Mouse (Mus musculus): ENCODE measurements around the gene Gm3880. TPM values are rescaled to one million over a fixed set of nuclear protein-coding genes. Genes with fewer than 3 reads are reported as not detected.
"Not testable (repeated sequence)": the region's sequence is repeated elsewhere in the genome, so short reads cannot be mapped to it uniquely, and the experiment has no call there.

The Gm3880 gene
- not detected in 2 replicates for polyA plus RNA-seq (2012; rRNA removed)

GRCm38 (mm10) chrX:102686872-102687271 lies at the start of gene Gm3880:
Gm3880 (minus strand) TSS chrX:102686972.
- not testable (repeated sequence) for H3K4me1 ChIP-seq (ENCODE audit: control insufficient read depth, insufficient read depth, low read length); H3K27ac ChIP-seq (ENCODE audit: insufficient read depth, low read length); H3K4me3 ChIP-seq (ENCODE audit: insufficient read depth, low read length)

GRCm38 (mm10) chrX:102724226-102724625 lies 37.5 kb upstream of the Gm3880 start:
- not testable (repeated sequence) for H3K27ac ChIP-seq (ENCODE audit: insufficient read depth, low read length); H3K4me3 ChIP-seq (ENCODE audit: insufficient read depth, low read length); H3K4me1 ChIP-seq (ENCODE audit: control insufficient read depth, insufficient read depth, low read length)

- not testable (repeated sequence) for H3K4me3 ChIP-seq (ENCODE audit: insufficient read depth, low read length); H3K4me1 ChIP-seq (ENCODE audit: control insufficient read depth, insufficient read depth, low read length); H3K27ac ChIP-seq (ENCODE audit: insufficient read depth, low read length)
Observed at GRCm38 (mm10) chrX:102707535-102707934, 20.8 kb upstream of the Gm3880 start, which contains the start of the genes Gm9112 and Dmrtc1b. Gm9112 (minus strand) TSS chrX:102707635. Dmrtc1b (plus strand) TSS chrX:102707865.

- not testable (repeated sequence) for H3K4me1 ChIP-seq (ENCODE audit: control insufficient read depth, insufficient read depth, low read length); H3K4me3 ChIP-seq (ENCODE audit: insufficient read depth, low read length); H3K27ac ChIP-seq (ENCODE audit: insufficient read depth, low read length)
Observed at GRCm38 (mm10) chrX:102700636-102701035, 13.9 kb upstream of the Gm3880 start.

GRCm38 (mm10) chrX:102689252-102689651 lies 2.5 kb upstream of the Gm3880 start:
- not testable (repeated sequence) for H3K4me3 ChIP-seq (ENCODE audit: insufficient read depth, low read length); H3K27ac ChIP-seq (ENCODE audit: insufficient read depth, low read length); H3K4me1 ChIP-seq (ENCODE audit: control insufficient read depth, insufficient read depth, low read length)
- 0 out of 2 replicates have a peak, but pooled peaks have one; percentile 11 for TF ChIP-seq CTCF (IDR thresholded peaks at IDR 0.05; ENCODE audit: extremely low read depth, insufficient read depth, low read length)

GRCm38 (mm10) chrX:102684706-102685105 lies 2.1 kb downstream of the Gm3880 start:
- not testable (repeated sequence) for H3K27ac ChIP-seq (ENCODE audit: insufficient read depth, low read length); H3K4me1 ChIP-seq (ENCODE audit: control insufficient read depth, insufficient read depth, low read length); H3K4me3 ChIP-seq (ENCODE audit: insufficient read depth, low read length)

GRCm38 (mm10) chrX:102666641-102667040 lies 20.1 kb downstream of the Gm3880 start:
- no peak overlapping the region for H3K4me3 ChIP-seq (ENCODE audit: insufficient read depth, low read length)
- TF ChIP-seq POLR2A (IDR thresholded peaks at IDR 0.05; ENCODE audit: extremely low read depth, insufficient read depth, low read length) (no peak), CTCF (IDR thresholded peaks at IDR 0.05; ENCODE audit: extremely low read depth, insufficient read depth, low read length) (no peak)

GRCm38 (mm10) chrX:102660712-102661111 lies 26.1 kb downstream of the Gm3880 start:
- Histone ChIP-seq H3K4me1 (ENCODE audit: control insufficient read depth, insufficient read depth, low read length) (no peaks in the 10 kb centered on the region), H3K27ac (ENCODE audit: insufficient read depth, low read length) (no peak overlapping the region), H3K4me3 (ENCODE audit: insufficient read depth, low read length) (no peak overlapping the region)
- TF ChIP-seq POLR2A (IDR thresholded peaks at IDR 0.05; ENCODE audit: extremely low read depth, insufficient read depth, low read length) (no peak), CTCF (IDR thresholded peaks at IDR 0.05; ENCODE audit: extremely low read depth, insufficient read depth, low read length) (0 out of 2 replicates have a peak, but pooled peaks have one; percentile 33)

More at GRCm38 (mm10) chrX:102666641-102667040, 20.1 kb downstream of the Gm3880 start:
- Histone ChIP-seq H3K4me1 (ENCODE audit: control insufficient read depth, insufficient read depth, low read length) (no peaks in the 10 kb centered on the region), H3K27ac (ENCODE audit: insufficient read depth, low read length) (no peak overlapping the region)

- TF ChIP-seq CTCF (IDR thresholded peaks at IDR 0.05; ENCODE audit: extremely low read depth, insufficient read depth, low read length) (no peak), POLR2A (IDR thresholded peaks at IDR 0.05; ENCODE audit: extremely low read depth, insufficient read depth, low read length) (no peak)
- Histone ChIP-seq H3K4me1 (ENCODE audit: control insufficient read depth, insufficient read depth, low read length) (no peaks in the 10 kb centered on the region; the same call in 1 of the 2 replicates), H3K27ac (ENCODE audit: insufficient read depth, low read length) (no peak overlapping the region), H3K4me3 (ENCODE audit: insufficient read depth, low read length) (no peak overlapping the region)
Observed at GRCm38 (mm10) chrX:102645691-102646090, 41.1 kb downstream of the Gm3880 start.

GRCm38 (mm10) chrX:102645146-102645545 lies 41.6 kb downstream of the Gm3880 start:
- no peak overlapping the region; the same call in 1 of the 2 replicates for H3K4me3 ChIP-seq (ENCODE audit: insufficient read depth, low read length)
- H3K27ac ChIP-seq (ENCODE audit: insufficient read depth, low read length): no peak overlapping the region; the same call in 1 of the 2 replicates
- TF ChIP-seq CTCF (IDR thresholded peaks at IDR 0.05; ENCODE audit: extremely low read depth, insufficient read depth, low read length) (no peak), POLR2A (IDR thresholded peaks at IDR 0.05; ENCODE audit: extremely low read depth, insufficient read depth, low read length) (no peak)
- no peaks in the 10 kb centered on the region; the same call in 1 of the 2 replicates for H3K4me1 ChIP-seq (ENCODE audit: control insufficient read depth, insufficient read depth, low read length)

GRCm38 (mm10) chrX:102644573-102644951 lies 42.2 kb downstream of the Gm3880 start:
- no peak for TF ChIP-seq CTCF (IDR thresholded peaks at IDR 0.05; ENCODE audit: extremely low read depth, insufficient read depth, low read length)
- no peak for TF ChIP-seq POLR2A (IDR thresholded peaks at IDR 0.05; ENCODE audit: extremely low read depth, insufficient read depth, low read length)
- H3K27ac ChIP-seq (ENCODE audit: insufficient read depth, low read length): peak overlapping the region; percentile 45; the same call in 1 of the 2 replicates
- peak overlapping the region; percentile 74 for H3K4me3 ChIP-seq (ENCODE audit: insufficient read depth, low read length)
- H3K4me1 ChIP-seq (ENCODE audit: control insufficient read depth, insufficient read depth, low read length): no peaks in the 10 kb centered on the region; the same call in 1 of the 2 replicates
